Mouse (Mus musculus): Measurements from ENCODE around the gene Snrpa.

GRCm38 (mm10) chr7:27167475-27168094, 28.5 kb downstream of the Snrpa start:
- TF ChIP-seq CTCF (IDR thresholded peaks at IDR 0.05; ENCODE audit: control insufficient read depth, insufficient read depth, insufficient read length) (no peak), MAX (IDR thresholded peaks at IDR 0.05) (no peak), MYOD1 (IDR thresholded peaks at IDR 0.05; ENCODE audit: control insufficient read depth, insufficient read length, low read depth) (no peak)
